Mouse (Mus musculus): ENCODE results near the gene Uncx.
"Not testable (repeated sequence)": the region's sequence is repeated elsewhere in the genome, so short reads cannot be mapped to it uniquely, and the experiment has no call there.

Gene Uncx

GRCm38 (mm10) chr5:139564663-139565062 is 21.4 kb downstream of the Uncx start:
- DNase-seq, result no peak

- DNase-seq, result no peak
These were observed 22.2 kb downstream of the Uncx start for GRCm38 (mm10) chr5:139565462-139565861.

GRCm38 (mm10) chr5:139566640-139567399 is 23.5 kb downstream of the Uncx start:
- DNase-seq, result no peak

- peak; percentile 57 to 61 for DNase-seq
These were observed 24.8 kb downstream of the Uncx start for GRCm38 (mm10) chr5:139568079-139568478.

- no peak for DNase-seq
These were observed 29.2 kb downstream of the Uncx start for GRCm38 (mm10) chr5:139572526-139572925.

- no peak for DNase-seq
These were observed 30.5 kb downstream of the Uncx start for GRCm38 (mm10) chr5:139573606-139574311.

- DNase-seq, result no peak
These were observed 31.8 kb downstream of the Uncx start for GRCm38 (mm10) chr5:139575054-139575453.

- DNase-seq, result no peak
These were observed 37.0 kb downstream of the Uncx start for GRCm38 (mm10) chr5:139580171-139580743.

GRCm38 (mm10) chr5:139581308-139581868 is 38.1 kb downstream of the Uncx start:
- DNase-seq, result peak in 1 of 2 experiments; percentile 51

GRCm38 (mm10) chr5:139584971-139585747 is 41.9 kb downstream of the Uncx start:
- DNase-seq, result peak; percentile 53 to 59

GRCm38 (mm10) chr5:139585748-139586060 is 42.4 kb downstream of the Uncx start:
- no peak for DNase-seq

- peak in 1 of 2 experiments; percentile 54 for DNase-seq
These were observed 44.2 kb downstream of the Uncx start for GRCm38 (mm10) chr5:139587459-139587858.

- not testable (repeated sequence) for DNase-seq
These were observed 47.5 kb downstream of the Uncx start for GRCm38 (mm10) chr5:139590682-139591360.

GRCm38 (mm10) chr5:139592011-139592410 is 48.7 kb downstream of the Uncx start:
- DNase-seq, result no peak

- DNase-seq, result peak in 1 of 2 experiments; percentile 41
These were observed 49.6 kb downstream of the Uncx start for GRCm38 (mm10) chr5:139592850-139593249.

- peak in 1 of 2 experiments; percentile 33 for DNase-seq
These were observed 50.5 kb downstream of the Uncx start for GRCm38 (mm10) chr5:139593746-139594145.

GRCm38 (mm10) chr5:139595001-139595400 is 51.7 kb downstream of the Uncx start:
- peak; percentile 80 to 83 for DNase-seq

All from cerebellum, postnatal 14 days (tissue).